Mouse (Mus musculus) heart, adult 2 months (tissue): Measurements from ENCODE around the gene Nr2c1. TPM values are rescaled to one million over a fixed set of nuclear protein-coding genes. Genes with fewer than 3 reads are reported as not detected.

ENCODE experiments used
- DNase-seq, 2 experiments: peaks; one replicate each; pipeline ENCODE4 v3.0.0; 2021
- H3K27ac ChIP-seq: fragments of 200-600 bp; 2 replicates; pipeline ENCODE4 v1.8.1; 2022
- H3K27me3 ChIP-seq: fragments of 200-500 bp; 2 replicates; pipeline ENCODE4 v1.6.1; 2012; ENCODE audit warnings: mild to moderate bottlenecking, low read length, inconsistent platforms, mixed read lengths; ENCODE audit not compliant: control insufficient read depth, insufficient read depth
- H3K36me3 ChIP-seq: fragments of 200-500 bp; 2 replicates; pipeline ENCODE4 v1.6.1; 2012; ENCODE audit warnings: low read length, inconsistent platforms; ENCODE audit not compliant: control insufficient read depth, insufficient read depth
- H3K4me1 ChIP-seq: fragments of 200-500 bp; 2 replicates; pipeline ENCODE4 v1.6.1; 2011; ENCODE audit warnings: low read length; ENCODE audit not compliant: control insufficient read depth, insufficient read depth
- H3K4me3 ChIP-seq: fragments of 200-600 bp; 2 replicates; pipeline ENCODE4 v1.8.1; 2022
- H3K79me2 ChIP-seq: fragments of 200-500 bp; replicated peaks from 2 replicates; pipeline ENCODE4 v1.6.1; 2012; ENCODE audit warnings: mild to moderate bottlenecking, inconsistent platforms, low read length, moderate library complexity, mixed read lengths; ENCODE audit not compliant: control insufficient read depth, insufficient read depth
- H3K9ac ChIP-seq: fragments of 200-500 bp; 2 replicates; pipeline ENCODE4 v1.6.1; 2012; ENCODE audit warnings: low read depth, mild to moderate bottlenecking, control low read depth, inconsistent platforms, low read length, mixed read lengths
- CTCF ChIP-seq: fragments of 200-600 bp; IDR thresholded peaks from 2 replicates; pipeline ENCODE4 v1.8.1; 2022; ENCODE audit warnings: antibody characterized with exemption, mild to moderate bottlenecking, moderate library complexity
- EP300 ChIP-seq: fragments of 200-500 bp; IDR thresholded peaks from 2 replicates; pipeline ENCODE4 v1.6.1; 2011; ENCODE audit warnings: low read depth, low read length, control low read depth; ENCODE audit not compliant: insufficient read depth
- POLR2A ChIP-seq: fragments of 200-500 bp; IDR thresholded peaks from 2 replicates; pipeline ENCODE4 v1.6.1; 2011; ENCODE audit warnings: mild to moderate bottlenecking, low read depth, low read length, control low read depth; ENCODE audit not compliant: insufficient read depth
- WGBS: fragments of 180-500 bp; shearing (Covaris S2); methylation state at CpG from one replicate; pipeline ENCODE4 v1.1.7; 2018; 5-methylcytosine and 5-hydroxymethylcytosine counted together
- intact Hi-C: fragments of 180-260 bp; cut with DNase I; formaldehyde crosslinking; loops from one replicate; pipeline ENCODE4 v1.15.1; 2025
- polyA plus RNA-seq: library from polyadenylated mRNA; depleted of rRNA; stranded (reverse); fragments of >200 nt; gene quantifications from 2 replicates; pipeline ENCODE4 v1.2.3, GENCODE M21; 2012
- total RNA-seq, 2 experiments: library from RNA; stranded (reverse); gene quantifications; 2 replicates each; pipeline ENCODE4 v1.2.3; 2021

Gene Nr2c1
- total and polyA plus RNA-seq, 3 experiments: 3.3 to 6.6 (median 6.1) TPM

DNA sequence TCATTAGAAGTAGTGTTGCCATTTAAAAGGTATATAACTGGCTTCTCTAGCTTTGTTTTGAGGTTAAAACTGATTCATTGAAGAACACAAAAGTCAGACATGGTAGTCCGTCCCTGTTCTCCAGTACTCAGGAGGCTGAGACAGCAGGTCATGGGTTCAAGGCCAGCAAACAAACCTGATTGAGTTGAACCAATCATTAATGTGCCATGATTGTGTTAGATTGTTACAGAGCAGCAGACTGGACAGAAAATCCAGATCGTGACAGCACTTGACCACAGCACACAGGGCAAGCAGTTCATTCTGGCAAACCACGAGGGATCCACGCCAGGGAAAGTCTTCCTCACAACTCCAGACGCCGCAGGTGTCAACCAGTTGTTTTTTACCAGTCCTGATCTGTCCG, 14.2 kb downstream of the Nr2c1 start:
- 95% methylated on average over 7 of the region's 7 CpGs for WGBS
- no peaks in the 10 kb centered on the region for H3K79me2 ChIP-seq
- TF ChIP-seq EP300 (no peak), POLR2A (no peak), CTCF (no peak)

GRCm38 (mm10) chr10:94164104-94164845, 16.5 kb downstream of the Nr2c1 start:
- 77% methylated on average over 5 of the region's 5 CpGs for WGBS

More for the DNA sequence above, 14.2 kb downstream of the Nr2c1 start:
- no peaks in the 10 kb centered on the region for H3K27me3 ChIP-seq
- H3K4me3 ChIP-seq: no peak overlapping the region
- no peaks in the 10 kb centered on the region for H3K4me1 ChIP-seq
- H3K9ac ChIP-seq: no peak overlapping the region
- DNase-seq: no peak
- intact Hi-C loops: no loop called here
- H3K27ac ChIP-seq: no peak overlapping the region
- H3K36me3 ChIP-seq: no peaks in the 10 kb centered on the region

GRCm38 (mm10) chr10:94165426-94165825, 17.6 kb downstream of the Nr2c1 start:
- H3K79me2 ChIP-seq: no peaks in the 10 kb centered on the region
- H3K4me3 ChIP-seq: no peak overlapping the region
- 88% methylated on average over 16 of the region's 16 CpGs for WGBS
- H3K36me3 ChIP-seq: no peaks in the 10 kb centered on the region
- TF ChIP-seq CTCF (no peak), POLR2A (no peak), EP300 (no peak)
- no peak overlapping the region for H3K27ac ChIP-seq
- intact Hi-C loops: no loop called here
- H3K4me1 ChIP-seq: no peaks in the 10 kb centered on the region
- H3K27me3 ChIP-seq: no peaks in the 10 kb centered on the region
- H3K9ac ChIP-seq: no peak overlapping the region
- no peak for DNase-seq

More at GRCm38 (mm10) chr10:94164104-94164845, 16.5 kb downstream of the Nr2c1 start:
- DNase-seq: no peak
- no peak for TF ChIP-seq EP300
- TF ChIP-seq CTCF: no peak
- TF ChIP-seq POLR2A: no peak
- H3K27ac ChIP-seq: no peak overlapping the region
- intact Hi-C loops: no loop called here
- H3K27me3 ChIP-seq: no peaks in the 10 kb centered on the region
- no peaks in the 10 kb centered on the region for H3K79me2 ChIP-seq
- H3K4me1 ChIP-seq: no peaks in the 10 kb centered on the region
- no peaks in the 10 kb centered on the region for H3K36me3 ChIP-seq
- no peak overlapping the region for H3K4me3 ChIP-seq
- no peak overlapping the region for H3K9ac ChIP-seq

- 91% methylated on average over 11 of the region's 11 CpGs for WGBS
- H3K9ac ChIP-seq: no peak overlapping the region
These were observed 19.4 kb downstream of the Nr2c1 start for GRCm38 (mm10) chr10:94167051-94167750.

GRCm38 (mm10) chr10:94171440-94172130, 23.8 kb downstream of the Nr2c1 start:
- intact Hi-C loops: no loop called here
- H3K36me3 ChIP-seq: peaks cover 4% of the 10 kb centered on the region; the same call in 1 of the 2 replicates
- H3K27me3 ChIP-seq: no peaks in the 10 kb centered on the region
- no peak overlapping the region for H3K4me3 ChIP-seq
- DNase-seq: no peak
- no peak overlapping the region for H3K27ac ChIP-seq
- H3K9ac ChIP-seq: no peak overlapping the region
- H3K4me1 ChIP-seq: no peaks in the 10 kb centered on the region
- WGBS: 48% methylated on average over 12 of the region's 12 CpGs
- H3K79me2 ChIP-seq: no peaks in the 10 kb centered on the region; the same call in 1 of the 2 replicates
- TF ChIP-seq POLR2A (no peak), CTCF (no peak), EP300 (no peak)

More at GRCm38 (mm10) chr10:94167051-94167750, 19.4 kb downstream of the Nr2c1 start:
- intact Hi-C loops: no loop called here
- Histone ChIP-seq H3K4me1 (no peaks in the 10 kb centered on the region), H3K79me2 (no peaks in the 10 kb centered on the region; the same call in 1 of the 2 replicates), H3K36me3 (peaks cover 3% of the 10 kb centered on the region; the same call in 1 of the 2 replicates), H3K27ac (no peak overlapping the region), H3K4me3 (no peak overlapping the region), H3K27me3 (no peaks in the 10 kb centered on the region)
- DNase-seq: no peak
- TF ChIP-seq EP300 (no peak), CTCF (no peak), POLR2A (no peak)

- H3K4me1 ChIP-seq: no peaks in the 10 kb centered on the region
- no peaks in the 10 kb centered on the region; the same call in 1 of the 2 replicates for H3K79me2 ChIP-seq
- TF ChIP-seq POLR2A (no peak), EP300 (no peak), CTCF (no peak)
- intact Hi-C loops: no loop called here
- no peak overlapping the region for H3K27ac ChIP-seq
- H3K36me3 ChIP-seq: peaks cover 4% of the 10 kb centered on the region; the same call in 1 of the 2 replicates
- DNase-seq: no peak
- WGBS: 77% methylated on average over 11 of the region's 11 CpGs
- no peaks in the 10 kb centered on the region for H3K27me3 ChIP-seq
- no peak overlapping the region for H3K9ac ChIP-seq
- no peak overlapping the region for H3K4me3 ChIP-seq
These were observed 24.3 kb downstream of the Nr2c1 start for GRCm38 (mm10) chr10:94172137-94172536.
